Mouse (Mus musculus): ENCODE measurements around the gene Cttnbp2nl. TPM values are rescaled to one million over a fixed set of nuclear protein-coding genes. Genes with fewer than 3 reads are reported as not detected.

Gene Cttnbp2nl
- polyA plus RNA-seq, 1 experiment from 2014 or later = 55.7 TPM

- Histone ChIP-seq H3K4me3 (ENCODE audit: low read depth, low read length) (no peak overlapping the region), H3K4me2 (ENCODE audit: low read depth) (no peak overlapping the region), H3K9ac (ENCODE audit: low read length) (no peak overlapping the region), H3K4me1 (ENCODE audit: control insufficient read depth, insufficient read depth, low read length) (no peaks in the 10 kb centered on the region), H3K27ac (ENCODE audit: low read depth, low read length) (no peak overlapping the region), H3K36me3 (ENCODE audit: control insufficient read depth, insufficient read depth, low read length) (no peaks in the 10 kb centered on the region), H3K27me3 (ENCODE audit: control insufficient read depth, insufficient read depth, low read length) (no peaks in the 10 kb centered on the region), H3K9me3 (ENCODE audit: control insufficient read depth, low read length) (no peaks in the 10 kb centered on the region)
- 88% methylated on average over 7 of the region's 7 CpGs for WGBS
- no peak for DNase-seq (ENCODE audit: low spot score)
- ATAC-seq (ENCODE audit: insufficient read depth, low FRiP score, low TSS enrichment) = no peak
Observed at GRCm38 (mm10) chr3:105090147-105090546, 37.2 kb upstream of the Cttnbp2nl start.

DNA sequence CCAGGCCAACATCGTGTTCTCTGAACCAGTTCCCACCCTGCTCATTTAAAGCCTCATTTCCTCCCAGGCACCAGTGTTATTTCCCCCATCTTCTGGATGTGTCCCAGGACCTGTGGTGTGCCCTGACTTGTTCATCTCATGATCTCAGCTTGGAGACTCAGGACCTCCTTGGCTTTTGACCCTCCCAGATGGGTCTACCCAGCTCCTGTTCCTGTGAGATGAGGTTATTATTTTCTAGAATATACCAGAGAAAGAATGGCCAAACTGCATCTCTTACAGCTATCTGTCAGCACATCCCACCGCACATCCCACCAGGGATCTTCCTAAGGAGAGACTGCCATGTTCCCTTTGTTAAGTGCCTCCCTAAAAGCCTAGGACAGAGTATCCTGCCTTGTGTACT, 35.7 kb upstream of the Cttnbp2nl start:
- no peak overlapping the region for H3K27ac ChIP-seq (ENCODE audit: low read depth, low read length)
- ATAC-seq (ENCODE audit: insufficient read depth, low FRiP score, low TSS enrichment) (no peak), DNase-seq (ENCODE audit: low spot score) (no peak)
- no peaks in the 10 kb centered on the region for H3K9me3 ChIP-seq (ENCODE audit: control insufficient read depth, low read length)
- H3K36me3 ChIP-seq (ENCODE audit: control insufficient read depth, insufficient read depth, low read length) = no peaks in the 10 kb centered on the region
- no peak overlapping the region for H3K9ac ChIP-seq (ENCODE audit: low read length)
- H3K4me3 ChIP-seq (ENCODE audit: low read depth, low read length) = no peak overlapping the region
- no peaks in the 10 kb centered on the region for H3K27me3 ChIP-seq (ENCODE audit: control insufficient read depth, insufficient read depth, low read length)
- H3K4me1 ChIP-seq (ENCODE audit: control insufficient read depth, insufficient read depth, low read length) = no peaks in the 10 kb centered on the region
- H3K4me2 ChIP-seq (ENCODE audit: low read depth) = no peak overlapping the region
- WGBS = 75% methylated on average over 2 of the region's 2 CpGs

- DNase-seq (ENCODE audit: low spot score) (no peak), ATAC-seq (ENCODE audit: insufficient read depth, low FRiP score, low TSS enrichment) (no peak)
- H3K9me3 ChIP-seq (ENCODE audit: control insufficient read depth, low read length) = no peaks in the 10 kb centered on the region
- no peak overlapping the region for H3K4me2 ChIP-seq (ENCODE audit: low read depth)
- no peaks in the 10 kb centered on the region for H3K27me3 ChIP-seq (ENCODE audit: control insufficient read depth, insufficient read depth, low read length)
- 61% methylated on average over 3 of the region's 3 CpGs for WGBS
- no peak overlapping the region for H3K4me3 ChIP-seq (ENCODE audit: low read depth, low read length)
- H3K27ac ChIP-seq (ENCODE audit: low read depth, low read length) = no peak overlapping the region
- no peak overlapping the region for H3K9ac ChIP-seq (ENCODE audit: low read length)
- no peaks in the 10 kb centered on the region for H3K36me3 ChIP-seq (ENCODE audit: control insufficient read depth, insufficient read depth, low read length)
- no peaks in the 10 kb centered on the region for H3K4me1 ChIP-seq (ENCODE audit: control insufficient read depth, insufficient read depth, low read length)
Observed at GRCm38 (mm10) chr3:105087344-105087743, 34.4 kb upstream of the Cttnbp2nl start.

DNA sequence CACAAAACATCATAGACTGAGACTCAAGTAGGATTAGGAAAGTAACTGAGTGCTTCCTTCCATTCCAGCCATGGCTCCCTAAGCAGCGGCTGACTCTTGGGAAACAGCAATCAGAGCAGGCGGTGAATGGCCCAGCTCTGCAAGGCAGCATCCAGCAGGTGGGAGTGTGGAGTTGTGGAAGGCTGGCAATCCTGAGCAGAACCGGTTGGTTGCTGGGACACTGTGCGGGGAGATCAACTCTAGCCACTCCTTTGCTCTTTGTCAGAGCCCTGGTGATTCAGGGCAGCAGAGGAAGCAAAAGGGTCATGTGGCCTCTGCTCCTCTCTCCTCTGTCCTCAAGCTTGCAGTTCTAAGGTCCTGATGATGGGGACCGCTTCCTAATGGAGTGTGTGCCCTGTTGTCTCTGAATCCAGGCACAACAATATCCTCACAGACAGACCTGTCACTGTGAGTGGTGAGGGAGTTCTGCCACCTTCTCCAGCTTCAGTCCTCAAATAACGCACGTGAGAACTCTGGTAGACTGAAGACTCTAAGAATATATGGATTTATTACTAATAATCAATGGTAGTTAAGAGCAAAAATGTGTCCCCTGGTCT, 25.4 kb upstream of the Cttnbp2nl start:
- Histone ChIP-seq H3K4me2 (ENCODE audit: low read depth) (no peak overlapping the region), H3K27me3 (ENCODE audit: control insufficient read depth, insufficient read depth, low read length) (no peaks in the 10 kb centered on the region), H3K4me3 (ENCODE audit: low read depth, low read length) (no peak overlapping the region), H3K27ac (ENCODE audit: low read depth, low read length) (no peak overlapping the region), H3K4me1 (ENCODE audit: control insufficient read depth, insufficient read depth, low read length) (no peaks in the 10 kb centered on the region), H3K9me3 (ENCODE audit: control insufficient read depth, low read length) (no peaks in the 10 kb centered on the region), H3K36me3 (ENCODE audit: control insufficient read depth, insufficient read depth, low read length) (no peaks in the 10 kb centered on the region), H3K9ac (ENCODE audit: low read length) (0 out of 2 replicates have a peak overlapping the region, but pooled peaks have one; percentile 1)
- ATAC-seq (ENCODE audit: insufficient read depth, low FRiP score, low TSS enrichment) (peak; percentile 83), DNase-seq (ENCODE audit: low spot score) (peak; percentile 78)
- 27% methylated on average over 7 of the region's 7 CpGs for WGBS

GRCm38 (mm10) chr3:105075796-105076195, 22.9 kb upstream of the Cttnbp2nl start:
- 87% methylated on average over 5 of the region's 5 CpGs for WGBS
- DNase-seq (ENCODE audit: low spot score) (no peak), ATAC-seq (ENCODE audit: insufficient read depth, low FRiP score, low TSS enrichment) (no peak)
- H3K9ac ChIP-seq (ENCODE audit: low read length) = no peak overlapping the region
- H3K4me3 ChIP-seq (ENCODE audit: low read depth, low read length) = no peak overlapping the region
- H3K36me3 ChIP-seq (ENCODE audit: control insufficient read depth, insufficient read depth, low read length) = no peaks in the 10 kb centered on the region
- H3K27me3 ChIP-seq (ENCODE audit: control insufficient read depth, insufficient read depth, low read length) = no peaks in the 10 kb centered on the region
- H3K4me1 ChIP-seq (ENCODE audit: control insufficient read depth, insufficient read depth, low read length) = no peaks in the 10 kb centered on the region
- no peak overlapping the region for H3K4me2 ChIP-seq (ENCODE audit: low read depth)
- H3K27ac ChIP-seq (ENCODE audit: low read depth, low read length) = no peak overlapping the region
- H3K9me3 ChIP-seq (ENCODE audit: control insufficient read depth, low read length) = no peaks in the 10 kb centered on the region

- H3K4me1 ChIP-seq (ENCODE audit: control insufficient read depth, insufficient read depth, low read length) = no peaks in the 10 kb centered on the region
- no peak overlapping the region for H3K9ac ChIP-seq (ENCODE audit: low read length)
- H3K36me3 ChIP-seq (ENCODE audit: control insufficient read depth, insufficient read depth, low read length) = no peaks in the 10 kb centered on the region
- DNase-seq (ENCODE audit: low spot score) (no peak), ATAC-seq (ENCODE audit: insufficient read depth, low FRiP score, low TSS enrichment) (no peak)
- H3K27ac ChIP-seq (ENCODE audit: low read depth, low read length) = no peak overlapping the region
- H3K4me3 ChIP-seq (ENCODE audit: low read depth, low read length) = no peak overlapping the region
- 92% methylated on average over 10 of the region's 10 CpGs for WGBS
- H3K27me3 ChIP-seq (ENCODE audit: control insufficient read depth, insufficient read depth, low read length) = no peaks in the 10 kb centered on the region
- no peaks in the 10 kb centered on the region for H3K9me3 ChIP-seq (ENCODE audit: control insufficient read depth, low read length)
- no peak overlapping the region for H3K4me2 ChIP-seq (ENCODE audit: low read depth)
Observed at GRCm38 (mm10) chr3:105072536-105072935, 19.6 kb upstream of the Cttnbp2nl start.

DNA sequence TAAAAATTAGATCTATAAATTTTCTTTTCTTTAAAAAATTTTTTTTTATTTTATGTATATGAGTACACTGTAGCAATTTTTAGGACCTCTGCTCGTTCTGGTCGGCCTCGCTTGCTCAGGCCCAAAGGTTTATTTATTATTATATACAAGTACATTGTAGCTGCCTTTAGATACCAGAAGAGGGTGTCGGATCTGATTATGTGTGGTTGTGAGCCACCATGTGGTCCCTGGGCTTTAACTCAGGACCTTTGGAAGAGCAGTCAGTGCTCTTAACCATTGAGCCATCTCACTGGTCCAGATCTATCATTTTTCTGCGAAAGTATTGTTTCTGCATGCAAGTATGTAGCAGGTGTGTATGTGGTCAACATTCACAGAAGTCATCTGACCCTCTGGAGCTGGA, 18.3 kb upstream of the Cttnbp2nl start:
- Histone ChIP-seq H3K36me3 (ENCODE audit: control insufficient read depth, insufficient read depth, low read length) (no peaks in the 10 kb centered on the region), H3K4me1 (ENCODE audit: control insufficient read depth, insufficient read depth, low read length) (no peaks in the 10 kb centered on the region), H3K9me3 (ENCODE audit: control insufficient read depth, low read length) (no peaks in the 10 kb centered on the region), H3K9ac (ENCODE audit: low read length) (no peak overlapping the region), H3K4me2 (ENCODE audit: low read depth) (no peak overlapping the region), H3K27ac (ENCODE audit: low read depth, low read length) (no peak overlapping the region), H3K4me3 (ENCODE audit: low read depth, low read length) (no peak overlapping the region), H3K27me3 (ENCODE audit: control insufficient read depth, insufficient read depth, low read length) (no peaks in the 10 kb centered on the region)
- DNase-seq (ENCODE audit: low spot score) (no peak), ATAC-seq (ENCODE audit: insufficient read depth, low FRiP score, low TSS enrichment) (no peak)
- WGBS = 87% methylated on average over 5 of the region's 5 CpGs

- Histone ChIP-seq H3K36me3 (ENCODE audit: control insufficient read depth, insufficient read depth, low read length) (no peaks in the 10 kb centered on the region), H3K9ac (ENCODE audit: low read length) (no peak overlapping the region), H3K4me1 (ENCODE audit: control insufficient read depth, insufficient read depth, low read length) (no peaks in the 10 kb centered on the region), H3K27me3 (ENCODE audit: control insufficient read depth, insufficient read depth, low read length) (no peaks in the 10 kb centered on the region), H3K4me2 (ENCODE audit: low read depth) (no peak overlapping the region), H3K27ac (ENCODE audit: low read depth, low read length) (no peak overlapping the region), H3K4me3 (ENCODE audit: low read depth, low read length) (no peak overlapping the region), H3K9me3 (ENCODE audit: control insufficient read depth, low read length) (no peaks in the 10 kb centered on the region)
- ATAC-seq (ENCODE audit: insufficient read depth, low FRiP score, low TSS enrichment) = no peak
- DNase-seq (ENCODE audit: low spot score) = no peak
- WGBS = 60% methylated on average over 8 of the region's 8 CpGs
Observed at GRCm38 (mm10) chr3:105070553-105070952, 17.6 kb upstream of the Cttnbp2nl start.

GRCm38 (mm10) chr3:105066544-105066943, 13.6 kb upstream of the Cttnbp2nl start, which contains the start of gene 4930564D02Rik:
4930564D02Rik (plus strand) TSS chr3:105066844.
- ATAC-seq (ENCODE audit: insufficient read depth, low FRiP score, low TSS enrichment) = no peak
- no peak for DNase-seq (ENCODE audit: low spot score)

More at GRCm38 (mm10) chr3:105066544-105066943, 13.6 kb upstream of the Cttnbp2nl start, which contains the start of gene 4930564D02Rik:
- Histone ChIP-seq H3K27ac (ENCODE audit: low read depth, low read length) (no peak within 1 kb of the TSS), H3K9me3 (ENCODE audit: control insufficient read depth, low read length) (no peaks in the 10 kb centered on the region), H3K36me3 (ENCODE audit: control insufficient read depth, insufficient read depth, low read length) (no peaks in the 10 kb centered on the region), H3K4me3 (ENCODE audit: low read depth, low read length) (no peak within 1 kb of the TSS), H3K9ac (ENCODE audit: low read length) (no peak within 1 kb of the TSS), H3K27me3 (ENCODE audit: control insufficient read depth, insufficient read depth, low read length) (no peaks in the 10 kb centered on the region), H3K4me2 (ENCODE audit: low read depth) (no peak within 1 kb of the TSS), H3K4me1 (ENCODE audit: control insufficient read depth, insufficient read depth, low read length) (no peaks in the 10 kb centered on the region)
- WGBS = 87% methylated on average over 10 of the region's 10 CpGs

All from neural tube, embryonic 11.5 days (tissue).